Mouse (Mus musculus) thymus, adult 2 months (tissue): Measurements from ENCODE around the gene Zfpm1. TPM values are rescaled to one million over a fixed set of nuclear protein-coding genes. Genes with fewer than 3 reads are reported as not detected.
A peak's percentile ranks its signal among the peaks of the same experiment; 100 is the strongest.

Source experiments
- DNase-seq: peaks from one replicate; pipeline ENCODE4 v3.0.0; 2021
- H3K27ac ChIP-seq: fragments of 200-500 bp; 2 replicates; pipeline ENCODE4 v1.5.1; 2012; ENCODE audit warnings: low read length, control low read depth; ENCODE audit not compliant: control insufficient read depth, insufficient read depth
- H3K27me3 ChIP-seq: fragments of 200-500 bp; 2 replicates; pipeline ENCODE4 v1.6.1; 2012; ENCODE audit warnings: mild to moderate bottlenecking, low read length, moderate library complexity, mixed read lengths; ENCODE audit not compliant: control insufficient read depth, insufficient read depth
- H3K36me3 ChIP-seq: fragments of 200-500 bp; 2 replicates; pipeline ENCODE4 v1.6.1; 2012; ENCODE audit warnings: mild to moderate bottlenecking, low read length, moderate library complexity; ENCODE audit not compliant: control insufficient read depth, insufficient read depth
- H3K4me1 ChIP-seq: fragments of 200-500 bp; replicated peaks from 2 replicates; pipeline ENCODE4 v1.6.1; 2012; ENCODE audit warnings: low read length; ENCODE audit not compliant: control insufficient read depth, insufficient read depth
- H3K4me3 ChIP-seq: fragments of 200-500 bp; 2 replicates; pipeline ENCODE4 v1.5.1; 2012; ENCODE audit warnings: mild to moderate bottlenecking, low read length, control low read depth, moderate library complexity; ENCODE audit not compliant: control insufficient read depth, insufficient read depth
- CTCF ChIP-seq: fragments of 200-500 bp; IDR thresholded peaks from 2 replicates; pipeline ENCODE4 v1.5.1; 2012; ENCODE audit warnings: mild to moderate bottlenecking, control low read depth, low read length, moderate library complexity, borderline replicate concordance; ENCODE audit not compliant: control insufficient read depth, poor library complexity, insufficient read depth; ENCODE audit errors: extremely low read depth
- POLR2A ChIP-seq: fragments of 200-500 bp; IDR thresholded peaks from 2 replicates; pipeline ENCODE4 v1.6.1; 2012; ENCODE audit warnings: mild to moderate bottlenecking, low read length, control low read depth, moderate library complexity; ENCODE audit not compliant: control insufficient read depth, poor library complexity, insufficient read depth; ENCODE audit errors: extremely low read depth
- WGBS: fragments of 180-500 bp; shearing (Covaris S2); methylation state at CpG from one replicate; pipeline ENCODE4 v1.1.7; 2018; 5-methylcytosine and 5-hydroxymethylcytosine counted together
- polyA plus RNA-seq: library from polyadenylated mRNA; depleted of rRNA; stranded (reverse); fragments of >200 nt; gene quantifications from 2 replicates; pipeline ENCODE4 v1.2.3, GENCODE M21; 2012

The Zfpm1 gene
- polyA plus RNA-seq, 1 experiment: 100 TPM

GRCm38 (mm10) chr8:122362271-122362670, 80.3 kb downstream of the Zfpm1 start:
- no peak for DNase-seq
- no peaks in the 10 kb centered on the region for H3K4me1 ChIP-seq
- no peak overlapping the region for H3K4me3 ChIP-seq
- 77% methylated on average over 5 of the region's 5 CpGs for WGBS
- H3K36me3 ChIP-seq: no peaks in the 10 kb centered on the region
- no peak overlapping the region for H3K27ac ChIP-seq
- no peak for TF ChIP-seq CTCF
- TF ChIP-seq POLR2A: no peak
- no peaks in the 10 kb centered on the region for H3K27me3 ChIP-seq

GRCm38 (mm10) chr8:122362967-122363366, 81.0 kb downstream of the Zfpm1 start:
- DNase-seq: no peak
- no peaks in the 10 kb centered on the region for H3K4me1 ChIP-seq
- 79% methylated on average over 8 of the region's 8 CpGs for WGBS
- no peaks in the 10 kb centered on the region for H3K36me3 ChIP-seq
- TF ChIP-seq CTCF: no peak
- TF ChIP-seq POLR2A: no peak
- H3K27me3 ChIP-seq: no peaks in the 10 kb centered on the region
- H3K4me3 ChIP-seq: no peak overlapping the region
- no peak overlapping the region for H3K27ac ChIP-seq

DNA sequence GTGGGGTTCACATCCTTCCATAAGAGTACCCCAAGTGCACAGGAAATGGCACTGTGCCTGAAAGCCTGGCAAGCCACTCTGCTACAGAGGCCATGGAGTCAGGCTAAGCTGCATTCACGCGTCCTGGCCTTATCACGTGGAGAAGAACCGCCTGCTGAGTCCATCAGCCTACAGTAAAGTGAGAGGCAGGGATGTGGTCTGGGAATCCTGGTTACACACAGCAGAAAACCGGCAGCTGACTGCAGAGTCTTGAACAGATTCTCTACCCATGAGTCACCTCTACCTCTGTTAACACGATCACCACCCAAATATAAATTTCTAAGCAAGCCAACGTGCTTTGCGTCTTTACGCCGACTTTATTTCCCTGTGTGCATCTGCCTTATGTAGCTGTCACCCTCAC, 86.6 kb downstream of the Zfpm1 start:
- Histone ChIP-seq H3K27me3 (no peaks in the 10 kb centered on the region), H3K4me3 (no peak overlapping the region), H3K36me3 (no peaks in the 10 kb centered on the region), H3K4me1 (no peaks in the 10 kb centered on the region), H3K27ac (no peak overlapping the region)
- no peak for DNase-seq
- WGBS: 92% methylated on average over 10 of the region's 10 CpGs
- no peak for TF ChIP-seq POLR2A
- TF ChIP-seq CTCF: no peak

DNA sequence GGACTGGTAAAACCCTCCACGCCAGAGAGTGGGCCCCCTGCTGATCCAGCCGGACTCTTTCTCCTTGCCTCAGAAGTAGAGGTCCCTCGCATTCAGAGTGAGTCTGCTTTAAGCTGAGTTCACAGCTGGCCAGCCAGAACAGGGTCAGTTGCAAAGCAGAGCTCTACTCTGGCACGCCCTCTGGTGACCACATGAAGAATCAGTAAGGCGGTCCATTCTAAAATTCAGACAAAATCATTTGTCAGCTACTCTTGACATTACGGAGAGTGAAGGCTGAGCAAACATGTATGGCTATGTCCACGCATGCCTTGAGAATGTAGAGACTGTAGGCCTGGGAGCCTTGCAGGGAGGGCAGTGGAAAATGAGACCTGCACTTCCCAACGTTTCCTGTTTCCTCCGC, 87.7 kb downstream of the Zfpm1 start:
- WGBS: 24% methylated on average over 9 of the region's 9 CpGs
- DNase-seq: peak; percentile 54
- Histone ChIP-seq H3K27ac (no peak overlapping the region), H3K4me1 (no peaks in the 10 kb centered on the region), H3K27me3 (no peaks in the 10 kb centered on the region), H3K36me3 (no peaks in the 10 kb centered on the region), H3K4me3 (no peak overlapping the region)
- TF ChIP-seq CTCF (peak; percentile 46; the same call in 1 of the 2 replicates), POLR2A (no peak)

- 82% methylated on average over 6 of the region's 6 CpGs for WGBS
- TF ChIP-seq CTCF (no peak), POLR2A (no peak)
- Histone ChIP-seq H3K27me3 (no peaks in the 10 kb centered on the region), H3K27ac (no peak overlapping the region), H3K36me3 (no peaks in the 10 kb centered on the region), H3K4me3 (no peak overlapping the region), H3K4me1 (0 out of 2 replicates have a peak, but pooled peaks cover 3% of the 10 kb centered on the region)
- DNase-seq: no peak
These were observed 89.8 kb downstream of the Zfpm1 start for GRCm38 (mm10) chr8:122371706-122372105.

- no peak overlapping the region for H3K4me3 ChIP-seq
- peaks cover 8% of the 10 kb centered on the region; the same call in 1 of the 2 replicates for H3K4me1 ChIP-seq
These were observed 93.4 kb downstream of the Zfpm1 start for GRCm38 (mm10) chr8:122375320-122375719.

More at GRCm38 (mm10) chr8:122375320-122375719, 93.4 kb downstream of the Zfpm1 start:
- no peaks in the 10 kb centered on the region for H3K27me3 ChIP-seq
- no peak for DNase-seq
- H3K27ac ChIP-seq: no peak overlapping the region
- WGBS: 96% methylated on average over 7 of the region's 7 CpGs
- no peak for TF ChIP-seq POLR2A
- no peak for TF ChIP-seq CTCF
- H3K36me3 ChIP-seq: no peaks in the 10 kb centered on the region; the same call in 1 of the 2 replicates
